Mouse (Mus musculus): ENCODE results near the gene Ppp1r9a.

GRCm38 (mm10) chr6:5129364-5130093, 226.8 kb downstream of the Ppp1r9a start:
- no peak for TF ChIP-seq CTCF (IDR thresholded peaks at IDR 0.05; ENCODE audit: extremely low read depth, insufficient read depth, insufficient read length, insufficient replicate concordance)
- TF ChIP-seq POLR2A (IDR thresholded peaks at IDR 0.05; ENCODE audit: low read depth, low read length), result no peak
